Mouse (Mus musculus): ENCODE data around the gene Gm17175. TPM values are rescaled to one million over a fixed set of nuclear protein-coding genes. Genes with fewer than 3 reads are reported as not detected.

The Gm17175 gene
- not detected in 2 replicates for polyA plus RNA-seq (2012; rRNA removed)

DNA sequence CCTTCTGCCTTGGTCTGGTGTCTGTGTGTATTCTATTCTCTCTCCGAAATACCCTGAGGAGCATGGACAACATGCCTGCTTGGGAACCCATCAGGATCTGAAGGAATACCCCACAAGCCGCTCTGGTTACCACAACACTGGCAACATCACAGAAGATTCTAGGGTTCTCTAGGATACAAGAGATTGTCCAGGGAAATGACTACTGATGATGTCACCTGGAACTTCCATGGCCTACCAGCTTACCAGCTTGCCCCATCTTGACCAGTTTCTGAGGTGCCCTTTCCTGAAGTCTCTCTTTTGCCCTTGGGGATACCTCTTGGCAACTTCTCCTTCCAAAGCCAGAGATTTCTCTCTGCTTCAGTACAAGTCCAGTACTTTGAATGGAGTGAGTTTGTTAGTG, at the start of gene Gm17175:
TSS of gene Gm17175 (minus strand) at position 101 of the 400 bp plus-strand sequence.

DNA sequence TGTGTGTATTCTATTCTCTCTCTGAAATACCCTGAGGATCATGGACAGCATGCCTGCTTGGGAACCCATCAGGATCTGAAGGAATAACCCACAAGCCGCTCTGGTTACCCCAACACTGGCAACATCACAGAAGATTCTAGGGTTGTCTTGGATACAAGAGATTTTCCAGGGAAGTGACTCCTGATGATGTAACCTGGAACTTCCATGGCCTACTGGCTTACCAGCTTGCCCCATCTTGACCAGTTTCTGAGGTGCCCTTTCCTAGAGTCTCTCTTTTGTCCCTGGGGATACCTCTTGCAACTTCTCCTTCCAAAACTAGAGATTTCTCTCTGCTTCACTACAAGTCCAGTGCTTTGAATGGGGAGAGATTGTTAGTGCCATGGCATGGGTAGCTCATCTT, 37.3 kb upstream of the Gm17175 start, which contains the start of gene Gm17078:
TSS of gene Gm17078 (minus strand) at position 101 of the 400 bp plus-strand sequence.

DNA sequence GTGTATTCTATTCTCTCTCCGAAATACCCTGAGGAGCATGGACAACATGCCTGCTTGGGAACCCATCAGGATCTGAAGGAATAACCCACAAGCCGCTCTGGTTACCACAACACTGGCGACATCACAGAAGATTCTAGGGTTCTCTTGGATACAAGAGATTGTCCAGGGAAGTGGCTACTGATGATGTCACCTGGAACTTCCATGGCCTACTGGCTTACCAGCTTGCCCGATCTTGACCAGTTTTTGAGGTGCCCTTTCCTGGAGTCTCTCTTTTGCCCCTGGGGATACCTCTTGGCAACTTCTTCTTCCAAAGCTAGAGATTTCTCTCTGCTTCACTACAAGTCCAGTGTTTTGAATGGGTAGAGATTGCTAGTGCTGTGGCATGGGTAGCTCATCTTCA, 18.2 kb upstream of the Gm17175 start, which contains the start of gene Gm17174:
TSS of gene Gm17174 (minus strand) at position 101 of the 400 bp plus-strand sequence.

DNA sequence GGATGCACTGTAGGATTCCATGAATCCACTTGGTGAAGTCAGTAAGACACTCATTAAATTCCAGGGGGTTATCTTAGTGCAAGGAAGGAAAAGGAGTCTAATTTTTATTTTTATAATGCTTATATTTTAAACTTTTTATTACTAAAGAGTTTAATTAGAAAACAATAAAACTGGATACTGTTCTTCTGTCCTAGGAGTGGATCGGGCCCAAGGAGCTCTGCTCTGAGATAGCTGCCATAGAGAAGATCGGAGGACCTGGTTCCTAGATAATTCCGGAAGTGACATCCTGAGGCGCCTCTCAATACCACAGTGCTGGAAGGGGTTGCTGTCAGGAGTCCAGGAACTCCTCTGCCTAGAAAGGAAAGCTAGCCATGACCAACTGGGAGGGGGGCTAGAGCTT, 21.4 kb downstream of the Gm17175 start, which contains the start of gene Gm5622:
TSS of gene Gm5622 (plus strand) at position 301 of the 400 bp plus-strand sequence.

Other genes with a start within 250 kb of the Gm17175 start
- not detected in 2 replicates for gene Gm7247, start 212.3 kb downstream of the Gm17175 start, polyA plus RNA-seq (2012; rRNA removed)
- gene Vmn2r88, start 163.2 kb downstream of the Gm17175 start, polyA plus RNA-seq (2012; rRNA removed) = not detected in 2 replicates
- gene Vmn2r89, start 122.2 kb downstream of the Gm17175 start, polyA plus RNA-seq (2012; rRNA removed) = not detected in 2 replicates
- gene Gm5622, start 21.3 kb downstream of the Gm17175 start, polyA plus RNA-seq (2012; rRNA removed) = 0.06 and 0.08 TPM in 2 replicates
- not detected in 2 replicates for gene Gm17174, start 18.1 kb upstream of the Gm17175 start, polyA plus RNA-seq (2012; rRNA removed)
- not detected in 2 replicates for gene Gm17078, start 37.2 kb upstream of the Gm17175 start, polyA plus RNA-seq (2012; rRNA removed)
- not detected in 2 replicates for gene Gm4181, start 61.6 kb upstream of the Gm17175 start, polyA plus RNA-seq (2012; rRNA removed)
- not detected in 2 replicates for gene Gm17079, start 121.4 kb upstream of the Gm17175 start, polyA plus RNA-seq (2012; rRNA removed)
- not detected in 2 replicates for gene Gm5800, start 143.1 kb upstream of the Gm17175 start, polyA plus RNA-seq (2012; rRNA removed)
- not detected in 2 replicates for gene Ang4, start 199.5 kb upstream of the Gm17175 start, polyA plus RNA-seq (2012; rRNA removed)
- gene AY358078, start 226.0 kb upstream of the Gm17175 start, polyA plus RNA-seq (2012; rRNA removed) = not detected in 2 replicates

Data from liver, embryonic 18 days (tissue).